Mouse (Mus musculus): ENCODE measurements around the gene Mrpl51. TPM values are rescaled to one million over a fixed set of nuclear protein-coding genes. Genes with fewer than 3 reads are reported as not detected.

Mrpl51 gene
- polyA plus RNA-seq, 1 experiment from 2014 or later: 151 TPM

DNA sequence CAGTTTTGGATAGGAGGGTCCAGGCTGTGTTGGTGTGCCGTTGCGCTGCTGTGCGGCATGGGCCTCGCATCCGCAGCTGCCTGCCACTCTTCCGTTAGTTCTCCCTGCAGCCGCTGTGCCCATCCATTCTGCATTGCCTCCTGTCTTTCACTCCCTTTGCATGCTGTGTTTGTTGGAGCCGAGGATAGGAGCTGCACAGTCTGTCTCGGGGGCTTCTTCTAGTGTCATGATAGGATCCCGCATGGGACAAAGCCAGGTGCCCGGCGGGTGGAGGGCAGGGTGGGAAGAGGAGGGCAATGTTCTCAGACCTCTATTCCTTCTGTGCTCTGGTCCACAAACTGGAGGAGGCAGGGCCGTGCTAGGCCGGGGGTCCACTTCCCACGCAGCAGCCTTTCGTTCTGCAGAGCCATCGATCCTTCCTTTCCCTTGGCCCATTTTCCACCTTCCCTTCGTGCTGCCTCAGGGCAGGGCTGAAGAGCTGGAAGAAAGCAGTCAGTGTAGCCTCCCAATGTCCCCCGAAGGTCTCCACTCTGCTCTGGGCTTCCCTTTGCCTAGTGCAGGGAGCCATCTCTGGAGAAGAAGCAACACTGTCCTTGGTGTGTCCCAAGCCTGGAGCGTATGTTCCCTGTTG lies 29.6 kb downstream of the Mrpl51 start:
- H3K4me3 ChIP-seq (ENCODE audit: low read depth, low read length): no peak overlapping the region
- DNase-seq (ENCODE audit: low spot score) (no peak), ATAC-seq (no peak)
- no peak overlapping the region for H3K4me2 ChIP-seq (replicated peaks; ENCODE audit: low read depth, low read length)
- 91% methylated on average over 20 of the region's 20 CpGs for WGBS
- H3K27ac ChIP-seq (ENCODE audit: low read length): no peak overlapping the region
- TF ChIP-seq EP300 (IDR thresholded peaks at IDR 0.05) (no peak), CTCF (IDR thresholded peaks at IDR 0.05) (no peak)
- no peaks in the 10 kb centered on the region for H3K27me3 ChIP-seq (replicated peaks; ENCODE audit: insufficient read depth, low read length)
- H3K36me3 ChIP-seq (ENCODE audit: insufficient read depth, low read length): peaks cover 11% of the 10 kb centered on the region; the same call in 1 of the 2 replicates
- no peak overlapping the region for H3K9ac ChIP-seq (replicated peaks; ENCODE audit: low read depth)
- no peaks in the 10 kb centered on the region for H3K9me3 ChIP-seq (ENCODE audit: low read length)
- no peaks in the 10 kb centered on the region for H3K4me1 ChIP-seq (ENCODE audit: insufficient read depth, low read depth, low read length)

DNA sequence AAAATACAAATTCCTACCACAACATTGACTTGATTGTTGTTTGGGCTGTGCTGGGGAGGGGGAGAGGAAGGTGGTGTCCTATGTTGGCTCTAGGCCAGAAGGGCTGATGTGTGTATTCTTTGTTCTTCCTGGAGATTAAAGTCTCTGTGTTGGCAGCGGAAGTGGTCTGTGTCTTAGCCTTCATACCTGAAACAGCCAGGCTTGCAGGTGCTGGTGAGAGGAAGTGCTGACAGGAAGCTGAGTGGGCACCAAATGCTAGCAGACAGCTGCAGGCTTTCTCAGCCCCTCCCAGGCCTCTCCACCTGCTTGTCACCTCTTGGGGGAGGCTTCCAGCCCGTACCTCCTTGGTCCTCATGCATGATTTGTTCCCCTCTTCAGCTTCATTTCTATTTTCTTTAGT lies 30.5 kb downstream of the Mrpl51 start:
- no peaks in the 10 kb centered on the region for H3K27me3 ChIP-seq (replicated peaks; ENCODE audit: insufficient read depth, low read length)
- H3K27ac ChIP-seq (ENCODE audit: low read length): no peak overlapping the region
- H3K4me2 ChIP-seq (replicated peaks; ENCODE audit: low read depth, low read length): no peak overlapping the region
- H3K36me3 ChIP-seq (ENCODE audit: insufficient read depth, low read length): peaks cover 11% of the 10 kb centered on the region; the same call in 1 of the 2 replicates
- TF ChIP-seq CTCF (IDR thresholded peaks at IDR 0.05) (no peak), EP300 (IDR thresholded peaks at IDR 0.05) (no peak)
- no peak overlapping the region for H3K4me3 ChIP-seq (ENCODE audit: low read depth, low read length)
- WGBS: 30% methylated on average over 2 of the region's 2 CpGs
- H3K9me3 ChIP-seq (ENCODE audit: low read length): no peaks in the 10 kb centered on the region
- no peak overlapping the region for H3K9ac ChIP-seq (replicated peaks; ENCODE audit: low read depth)
- ATAC-seq (no peak), DNase-seq (ENCODE audit: low spot score) (no peak)
- H3K4me1 ChIP-seq (ENCODE audit: insufficient read depth, low read depth, low read length): no peaks in the 10 kb centered on the region

DNA sequence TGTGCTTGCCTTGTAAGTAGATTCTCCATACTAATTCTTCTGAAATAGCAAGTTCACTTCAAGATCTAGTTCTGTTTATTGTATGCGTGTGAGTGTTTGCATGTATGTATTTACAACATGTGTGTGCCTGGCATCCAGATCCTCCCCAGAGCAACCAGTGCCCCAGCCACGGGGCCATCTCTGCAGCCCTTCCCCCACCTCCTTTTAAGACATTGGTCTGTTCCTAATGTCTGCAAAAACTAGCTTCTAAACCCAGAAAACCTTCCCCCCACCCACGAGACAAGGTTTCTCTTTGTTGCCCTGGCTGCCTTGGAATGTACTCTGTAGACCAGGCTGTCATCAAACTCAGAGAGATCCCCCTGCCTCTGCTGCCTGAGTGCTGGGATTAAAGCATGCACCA lies 31.0 kb downstream of the Mrpl51 start:
- no peak for TF ChIP-seq CTCF (IDR thresholded peaks at IDR 0.05)
- no peak for TF ChIP-seq EP300 (IDR thresholded peaks at IDR 0.05)
- no peak overlapping the region for H3K4me2 ChIP-seq (replicated peaks; ENCODE audit: low read depth, low read length)
- no peak overlapping the region for H3K27ac ChIP-seq (ENCODE audit: low read length)
- H3K27me3 ChIP-seq (replicated peaks; ENCODE audit: insufficient read depth, low read length): no peaks in the 10 kb centered on the region
- ATAC-seq (no peak), DNase-seq (ENCODE audit: low spot score) (no peak)
- no peaks in the 10 kb centered on the region for H3K9me3 ChIP-seq (ENCODE audit: low read length)
- H3K4me3 ChIP-seq (ENCODE audit: low read depth, low read length): no peak overlapping the region
- WGBS: 61% methylated on average over 3 of the region's 3 CpGs
- H3K9ac ChIP-seq (replicated peaks; ENCODE audit: low read depth): no peak overlapping the region
- H3K36me3 ChIP-seq (ENCODE audit: insufficient read depth, low read length): peaks cover 11% of the 10 kb centered on the region; the same call in 1 of the 2 replicates
- no peaks in the 10 kb centered on the region for H3K4me1 ChIP-seq (ENCODE audit: insufficient read depth, low read depth, low read length)

DNA sequence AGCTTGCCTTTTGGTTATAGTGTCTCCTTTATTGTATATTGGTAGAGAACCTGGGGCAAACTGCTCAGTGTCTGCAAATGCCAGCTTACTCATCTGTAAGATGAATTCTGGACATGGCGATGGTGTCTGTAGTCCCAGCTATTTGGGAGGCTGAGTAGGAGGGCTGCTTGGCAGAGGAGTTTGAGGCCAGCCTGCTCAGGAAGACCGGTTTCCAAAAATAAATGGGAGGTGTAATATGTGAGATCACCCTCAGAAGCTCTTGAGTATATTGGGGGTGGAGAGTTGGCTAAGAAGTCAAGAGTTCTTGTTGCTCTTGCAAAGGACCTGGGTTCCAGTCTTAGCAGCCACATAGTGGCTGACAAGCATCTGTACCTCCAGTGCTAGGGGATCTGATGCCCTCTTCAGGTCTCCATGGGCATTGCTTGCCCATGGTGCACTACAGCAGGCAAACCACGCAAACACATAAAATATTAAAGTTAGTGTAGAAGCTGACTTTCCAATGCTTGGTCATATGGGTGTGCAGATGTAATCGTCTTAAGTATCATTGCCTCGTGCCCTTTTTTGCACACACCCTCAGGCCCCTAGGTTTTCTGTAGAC lies 34.0 kb downstream of the Mrpl51 start:
- H3K36me3 ChIP-seq (ENCODE audit: insufficient read depth, low read length): peaks cover 11% of the 10 kb centered on the region; the same call in 1 of the 2 replicates
- no peaks in the 10 kb centered on the region for H3K4me1 ChIP-seq (ENCODE audit: insufficient read depth, low read depth, low read length)
- no peaks in the 10 kb centered on the region for H3K9me3 ChIP-seq (ENCODE audit: low read length)
- TF ChIP-seq CTCF (IDR thresholded peaks at IDR 0.05): peak; percentile 60
- TF ChIP-seq EP300 (IDR thresholded peaks at IDR 0.05): no peak
- H3K27ac ChIP-seq (ENCODE audit: low read length): no peak overlapping the region
- DNase-seq (ENCODE audit: low spot score): no peak
- no peak overlapping the region for H3K4me2 ChIP-seq (replicated peaks; ENCODE audit: low read depth, low read length)
- WGBS: 81% methylated on average over 5 of the region's 5 CpGs
- H3K27me3 ChIP-seq (replicated peaks; ENCODE audit: insufficient read depth, low read length): no peaks in the 10 kb centered on the region
- no peak overlapping the region for H3K9ac ChIP-seq (replicated peaks; ENCODE audit: low read depth)
- H3K4me3 ChIP-seq (ENCODE audit: low read depth, low read length): no peak overlapping the region
- ATAC-seq: no peak

DNA sequence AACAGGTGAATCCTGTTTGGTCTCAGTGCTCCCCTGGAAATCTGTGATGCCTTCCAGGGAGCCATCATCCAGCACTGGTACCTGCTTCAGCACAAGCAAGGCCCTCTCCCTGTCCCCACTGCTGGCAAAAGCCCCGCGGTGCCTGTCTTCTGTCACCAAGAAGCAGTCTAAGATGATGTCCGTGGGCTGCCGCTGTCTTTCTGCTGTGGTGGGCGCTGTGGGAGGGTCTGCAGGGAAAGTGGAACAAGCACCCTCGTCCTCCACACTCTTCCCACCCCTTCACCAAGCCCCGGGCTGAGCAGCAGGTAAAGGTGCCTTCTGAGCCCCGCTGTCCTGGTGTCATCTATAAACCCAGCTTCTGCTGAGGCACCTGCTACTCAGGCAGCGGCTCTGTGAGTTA lies 39.0 kb downstream of the Mrpl51 start:
- DNase-seq (ENCODE audit: low spot score) (no peak), ATAC-seq (no peak)
- no peak for TF ChIP-seq CTCF (IDR thresholded peaks at IDR 0.05)
- TF ChIP-seq EP300 (IDR thresholded peaks at IDR 0.05): no peak
- no peak overlapping the region for H3K4me3 ChIP-seq (ENCODE audit: low read depth, low read length)
- H3K4me2 ChIP-seq (replicated peaks; ENCODE audit: low read depth, low read length): no peak overlapping the region
- H3K9ac ChIP-seq (replicated peaks; ENCODE audit: low read depth): no peak overlapping the region
- H3K27ac ChIP-seq (ENCODE audit: low read length): no peak overlapping the region
- peaks cover 10% of the 10 kb centered on the region; the same call in 1 of the 2 replicates for H3K4me1 ChIP-seq (ENCODE audit: insufficient read depth, low read depth, low read length)
- H3K36me3 ChIP-seq (ENCODE audit: insufficient read depth, low read length): peaks cover 2% of the 10 kb centered on the region; the same call in 1 of the 2 replicates
- H3K27me3 ChIP-seq (replicated peaks; ENCODE audit: insufficient read depth, low read length): no peaks in the 10 kb centered on the region
- no peaks in the 10 kb centered on the region for H3K9me3 ChIP-seq (ENCODE audit: low read length)
- 58% methylated on average over 9 of the region's 9 CpGs for WGBS

DNA sequence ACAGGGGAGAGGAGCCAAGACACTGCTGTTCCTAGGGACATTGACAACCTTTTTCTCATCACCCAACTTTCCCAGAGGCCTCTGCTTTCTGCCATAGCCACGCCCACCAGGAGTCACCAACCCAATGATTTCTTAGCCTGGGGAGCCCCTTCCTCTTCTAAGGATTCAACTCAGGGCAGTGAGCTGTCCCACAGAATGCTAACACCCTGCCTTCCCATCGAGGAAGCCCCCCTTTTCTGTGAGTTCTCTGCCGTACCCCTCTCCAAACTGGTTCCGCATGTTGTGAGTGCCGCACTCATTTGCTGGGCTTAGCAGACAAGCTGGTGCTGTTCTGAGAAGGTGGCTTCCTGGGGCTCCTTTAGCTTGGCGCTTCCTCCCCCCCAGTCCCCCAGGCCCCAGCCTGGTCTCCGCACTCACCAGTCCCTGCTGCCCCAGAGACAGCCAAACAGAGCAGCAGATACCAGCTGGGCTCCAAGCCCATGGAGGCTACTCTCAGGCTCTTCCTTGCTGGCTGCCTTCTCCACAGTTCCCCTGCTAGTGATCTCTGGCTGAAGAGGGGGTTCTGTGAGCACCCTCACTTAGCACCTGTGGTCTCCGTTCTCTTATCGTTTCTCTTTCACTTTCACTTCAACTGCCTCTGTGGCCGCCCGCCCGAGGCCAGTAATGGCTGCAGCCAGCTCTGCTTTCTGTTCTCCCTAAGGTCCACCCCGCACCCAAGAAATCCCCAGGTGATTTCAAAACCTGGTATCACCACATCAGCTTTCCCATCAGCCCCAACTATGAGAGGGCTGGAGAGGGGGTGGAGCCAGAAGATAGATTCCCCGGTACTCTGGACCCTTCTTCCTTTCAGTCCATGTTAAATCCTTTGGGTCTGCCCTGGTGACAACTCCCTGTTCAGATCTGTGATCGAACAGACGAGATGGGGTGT lies 39.8 kb downstream of the Mrpl51 start, which contains the start of gene Tapbpl:
Gene Tapbpl, minus strand, starts transcription at position 744 of the 928 bp plus-strand sequence.
- WGBS: 2% methylated on average over 16 of the region's 16 CpGs
- ATAC-seq (peak; percentile 77), DNase-seq (ENCODE audit: low spot score) (peak; percentile 84)
- peak within 1 kb of the TSS; percentile 96 for H3K27ac ChIP-seq (ENCODE audit: low read length)
- peak within 1 kb of the TSS; percentile 88 for H3K9ac ChIP-seq (replicated peaks; ENCODE audit: low read depth)
- H3K9me3 ChIP-seq (ENCODE audit: low read length): no peaks in the 10 kb centered on the region
- no peaks in the 10 kb centered on the region for H3K36me3 ChIP-seq (ENCODE audit: insufficient read depth, low read length)
- no peaks in the 10 kb centered on the region for H3K27me3 ChIP-seq (replicated peaks; ENCODE audit: insufficient read depth, low read length)
- H3K4me3 ChIP-seq (ENCODE audit: low read depth, low read length): peak within 1 kb of the TSS; percentile 79
- TF ChIP-seq EP300 (IDR thresholded peaks at IDR 0.05) (no peak), CTCF (IDR thresholded peaks at IDR 0.05) (no peak)
- H3K4me2 ChIP-seq (replicated peaks; ENCODE audit: low read depth, low read length): peak within 1 kb of the TSS; percentile 93
- peaks cover 10% of the 10 kb centered on the region; the same call in 1 of the 2 replicates for H3K4me1 ChIP-seq (ENCODE audit: insufficient read depth, low read depth, low read length)
